Mouse (Mus musculus) bone marrow macrophage, adult 2 months (primary cell): ENCODE measurements around the gene Fgfr2.

Source experiments
- CTCF ChIP-seq: IDR thresholded peaks from 2 replicates; pipeline ENCODE4 v1.5.1; 2012; ENCODE audit warnings: low read depth, mild to moderate bottlenecking, low read length, moderate library complexity
- POLR2A ChIP-seq: IDR thresholded peaks from 2 replicates; pipeline ENCODE4 v1.6.1; 2012; ENCODE audit warnings: mild to moderate bottlenecking, low read depth, low read length, borderline replicate concordance

DNA sequence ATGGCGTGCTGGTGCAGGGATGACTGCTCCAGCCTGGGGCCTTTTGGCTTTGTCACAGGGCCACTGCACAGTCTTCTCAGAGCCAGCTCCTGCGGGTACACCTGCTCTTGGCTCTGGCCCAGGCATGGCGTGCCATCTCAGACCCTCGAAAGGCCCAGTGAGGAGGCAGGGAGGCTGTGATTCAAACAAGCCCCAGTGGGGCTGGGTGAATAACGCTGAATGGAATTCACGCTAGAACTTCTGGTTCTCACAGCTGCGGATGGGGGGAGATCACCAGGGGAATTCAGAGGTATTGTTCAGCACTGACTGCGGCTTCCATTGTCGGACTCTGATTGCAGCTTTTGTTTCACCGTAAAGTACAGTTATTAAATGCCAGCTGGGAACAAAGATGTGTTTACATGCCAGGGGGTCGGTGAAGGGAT lies 2262.4 kb downstream of the Fgfr2 start:
- TF ChIP-seq POLR2A = no peak
- no peak for TF ChIP-seq CTCF
